Mouse (Mus musculus) cerebellum, postnatal 25 days (tissue): ENCODE measurements around the gene Bag5.
"Not testable (repeated sequence)": the region's sequence is repeated elsewhere in the genome, so short reads cannot be mapped to it uniquely, and the experiment has no call there.

Experiments
- DNase-seq, 2 experiments: peaks; one replicate each; pipeline ENCODE4 v3.0.0; 2021; ENCODE audit warnings: mixed read lengths in 2 of 2

The Bag5 gene

DNA sequence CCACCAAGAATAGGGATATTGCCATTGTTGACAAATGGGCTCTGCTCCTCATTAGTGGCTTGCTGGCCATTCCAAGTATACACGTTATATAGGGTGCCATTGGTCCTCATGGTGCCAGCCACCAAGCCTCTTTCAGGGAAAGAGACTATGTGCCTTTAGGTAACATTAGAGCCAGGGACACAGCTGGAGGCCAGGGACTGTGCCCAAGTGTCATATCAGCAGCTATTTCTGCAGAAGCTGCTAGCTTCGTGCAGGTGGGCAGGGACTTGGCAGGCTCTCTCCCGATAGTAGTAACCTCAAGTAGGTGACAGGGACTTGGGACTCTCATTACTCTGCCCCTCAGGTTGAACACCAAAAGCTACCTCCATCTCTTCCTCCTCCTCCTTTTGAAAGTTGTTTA is 21.9 kb upstream of the Bag5 start:
- DNase-seq, result peak in 1 of 2 experiments; percentile 57

DNA sequence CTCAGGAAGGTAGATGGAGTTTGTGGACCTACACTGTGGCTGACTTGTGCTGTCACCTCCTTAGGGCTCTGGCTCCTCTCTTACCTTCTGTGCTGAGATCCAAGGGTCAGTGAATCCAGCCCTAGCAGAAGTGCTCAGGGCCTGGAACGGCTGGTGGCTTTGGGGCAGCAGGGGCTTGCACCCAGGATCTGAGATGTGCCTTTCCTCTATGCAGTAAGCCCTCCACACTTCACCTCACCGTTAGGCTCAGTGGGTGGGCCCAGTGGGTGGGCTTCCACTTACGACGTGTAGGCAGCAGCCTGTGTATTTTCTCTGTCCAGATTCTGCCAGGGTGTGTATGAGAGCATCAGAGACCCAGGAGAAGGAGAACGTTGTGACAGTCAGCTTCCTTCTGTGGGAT is 19.9 kb upstream of the Bag5 start:
- peak in 1 of 2 experiments; percentile 58 for DNase-seq

- peak; percentile 95 to 97 for DNase-seq
These were observed 19.1 kb upstream of the Bag5 start for GRCm38 (mm10) chr12:111731822-111732807.

- DNase-seq, result no peak
These were observed 14.9 kb upstream of the Bag5 start for GRCm38 (mm10) chr12:111727956-111728355.

DNA sequence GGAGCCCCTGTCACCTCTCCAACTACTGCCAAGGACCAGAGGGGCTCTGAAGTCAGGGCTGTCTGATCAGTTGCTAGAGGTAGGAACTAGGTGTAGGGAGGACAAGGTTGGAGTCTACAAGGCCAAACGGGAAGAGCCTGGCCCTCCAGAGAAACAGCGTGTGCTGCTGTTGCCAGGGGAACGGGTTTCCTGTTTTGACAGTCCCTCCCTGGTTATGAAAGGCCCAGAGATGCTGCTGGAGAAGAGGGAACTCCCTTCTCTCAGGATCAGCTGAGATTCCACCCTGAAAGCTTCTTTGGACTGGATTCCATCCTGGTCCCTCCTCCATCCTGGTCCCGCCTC is 13.0 kb upstream of the Bag5 start:
- peak; percentile 42 to 56 for DNase-seq

GRCm38 (mm10) chr12:111725338-111726121 is 12.5 kb upstream of the Bag5 start:
- peak; percentile 48 to 59 for DNase-seq

GRCm38 (mm10) chr12:111724638-111725337 is 11.7 kb upstream of the Bag5 start:
- DNase-seq, result peak; percentile 79 to 82

- peak; percentile 66 to 86 for DNase-seq
These were observed 9.6 kb upstream of the Bag5 start for GRCm38 (mm10) chr12:111722654-111723053.

DNA sequence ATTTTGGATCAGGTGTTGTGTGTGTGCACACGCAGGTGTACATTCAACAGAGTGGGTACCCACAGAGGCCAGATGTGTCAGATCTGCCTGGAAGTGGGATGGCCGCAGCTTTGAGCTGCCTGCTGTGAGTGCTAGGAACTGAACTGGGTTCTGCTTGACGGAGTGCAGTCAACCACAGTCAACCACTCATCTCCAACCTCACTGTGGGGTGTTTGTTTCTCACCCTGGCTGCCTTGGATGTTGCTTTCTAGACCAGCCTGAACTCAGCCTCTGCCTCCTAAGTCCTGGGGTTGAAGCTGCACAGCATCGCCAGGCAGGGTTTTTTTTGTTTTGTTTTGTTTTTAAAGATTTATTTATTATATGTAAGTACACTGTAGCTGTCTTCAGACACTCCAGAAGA is 7.2 kb upstream of the Bag5 start:
- no peak for DNase-seq

GRCm38 (mm10) chr12:111718656-111719055 is 5.6 kb upstream of the Bag5 start:
- peak; percentile 81 to 82 for DNase-seq

- DNase-seq, result no peak
These were observed 3.4 kb upstream of the Bag5 start for GRCm38 (mm10) chr12:111716505-111716904.

DNA sequence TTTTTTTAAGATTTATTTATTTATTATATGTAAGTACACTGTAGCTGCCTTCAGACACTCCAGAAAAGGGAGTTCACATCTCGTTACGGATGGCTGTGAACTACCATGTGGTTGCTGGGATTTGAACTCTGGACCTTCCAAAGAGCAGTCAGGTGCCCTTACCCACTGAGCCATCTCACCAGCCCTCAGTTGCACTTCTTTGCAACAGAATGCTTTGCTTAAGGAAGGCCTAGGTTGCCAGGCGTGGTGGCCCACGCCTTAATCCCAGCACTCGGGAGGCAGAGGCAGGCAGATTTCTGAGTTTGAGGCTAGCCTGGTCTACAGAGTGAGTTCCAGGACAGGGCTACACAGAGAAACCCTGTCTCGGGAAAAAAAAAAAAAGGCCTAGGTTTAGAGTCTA is 823 bp upstream of the Bag5 start:
- not testable (repeated sequence) for DNase-seq

DNA sequence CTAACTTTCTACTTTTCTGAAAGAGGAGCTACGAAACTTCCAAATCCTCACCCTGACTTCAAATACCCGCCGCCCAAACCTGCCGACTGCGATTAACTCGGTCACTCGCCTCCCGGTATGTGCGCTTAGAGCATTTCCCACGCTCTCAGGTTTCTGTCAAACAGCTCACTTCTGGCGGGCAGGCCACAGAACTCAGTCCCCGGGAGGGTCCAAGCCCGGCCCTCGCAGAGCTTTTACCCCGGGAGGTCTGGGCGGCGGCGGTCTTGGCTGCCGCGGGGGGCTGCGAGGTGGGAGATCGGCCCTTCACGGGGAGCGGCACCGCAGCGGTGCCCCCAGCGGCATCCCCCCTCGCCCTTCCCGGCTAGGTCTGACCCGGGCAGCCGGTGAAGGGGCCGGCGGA is 581 bp downstream of the Bag5 start:
- no peak for DNase-seq

DNA sequence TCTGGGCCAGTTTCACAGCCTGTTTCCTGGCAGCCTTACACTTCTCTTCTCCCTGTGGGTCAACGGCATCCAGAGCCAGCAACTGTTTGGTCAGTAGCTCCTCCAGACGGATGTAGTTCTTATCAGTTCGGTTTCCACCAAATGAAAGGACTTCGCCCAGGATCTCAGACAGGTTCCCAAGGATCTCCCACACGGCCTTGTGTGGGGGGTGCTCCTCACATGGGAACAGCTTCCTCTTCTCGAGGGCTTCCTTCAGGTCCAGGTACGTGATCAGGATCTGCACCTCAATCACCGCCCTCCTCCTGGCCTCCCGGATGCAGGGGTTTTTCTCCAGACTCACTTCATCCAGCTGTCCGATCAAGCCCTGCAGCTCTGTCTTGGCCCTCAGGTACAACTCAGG is 3.0 kb downstream of the Bag5 start:
- no peak for DNase-seq

DNA sequence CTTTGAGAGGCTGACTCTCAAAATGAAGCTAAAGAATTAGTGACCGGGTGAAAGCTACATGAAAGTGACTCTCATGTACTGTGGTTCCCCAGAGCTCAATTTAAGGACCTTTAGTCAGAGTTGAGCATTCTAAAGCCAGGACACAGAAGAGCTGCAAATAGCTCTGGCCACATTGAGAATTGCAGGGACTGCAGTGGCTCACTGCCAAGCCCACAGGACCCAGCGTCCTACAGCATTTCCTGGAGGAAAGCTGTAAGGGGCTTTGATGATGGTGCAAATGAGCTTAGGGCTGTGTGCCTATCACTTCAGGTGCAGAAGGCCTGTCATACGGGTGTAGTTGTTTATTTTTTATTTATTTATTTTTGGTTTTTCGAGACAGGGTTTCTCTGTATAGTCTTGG is 4.9 kb downstream of the Bag5 start:
- DNase-seq, result peak in 1 of 2 experiments; percentile 11

GRCm38 (mm10) chr12:111705186-111705973 is 7.7 kb downstream of the Bag5 start:
- peak; percentile 33 to 50 for DNase-seq

DNA sequence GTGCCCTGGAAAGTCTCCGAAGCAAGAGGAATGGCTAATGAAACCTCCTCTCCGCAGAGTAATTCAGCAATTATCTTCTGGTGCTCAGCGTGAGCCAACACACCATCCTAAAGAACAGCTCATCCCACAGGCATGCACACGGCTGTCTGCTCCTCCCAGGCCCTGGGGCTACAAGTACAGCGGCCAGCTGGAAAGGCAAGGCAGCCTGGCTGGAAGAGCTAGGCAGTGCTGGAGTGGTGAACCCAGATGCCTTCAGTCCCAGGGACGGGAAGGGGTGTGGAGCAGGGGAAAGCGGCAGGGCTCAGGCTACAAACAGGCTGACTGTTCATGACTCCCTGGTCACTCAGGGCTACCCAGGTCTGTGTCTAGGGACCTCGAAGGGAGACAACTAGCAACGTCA is 8.4 kb downstream of the Bag5 start:
- DNase-seq, result peak in 1 of 2 experiments; percentile 12

DNA sequence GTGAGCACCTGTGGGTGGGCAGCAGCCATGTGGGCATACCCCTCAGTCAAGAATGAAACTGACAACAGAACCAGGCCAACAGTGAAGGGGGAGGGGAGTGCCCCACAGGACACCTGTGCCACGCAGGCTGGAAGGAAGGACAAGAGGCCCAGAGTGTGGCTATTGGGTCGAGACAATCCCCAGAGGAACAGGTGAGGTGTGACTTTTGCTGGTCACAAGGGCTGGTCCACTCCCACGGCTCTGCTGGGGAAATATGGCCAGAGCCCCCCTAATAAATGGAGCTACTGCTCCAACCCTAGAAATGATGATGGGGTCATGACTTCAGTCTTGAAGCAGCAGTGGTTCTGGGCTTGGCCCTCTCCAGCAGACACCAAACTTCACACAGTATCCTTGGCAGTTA is 9.8 kb downstream of the Bag5 start:
- DNase-seq, result no peak

DNA sequence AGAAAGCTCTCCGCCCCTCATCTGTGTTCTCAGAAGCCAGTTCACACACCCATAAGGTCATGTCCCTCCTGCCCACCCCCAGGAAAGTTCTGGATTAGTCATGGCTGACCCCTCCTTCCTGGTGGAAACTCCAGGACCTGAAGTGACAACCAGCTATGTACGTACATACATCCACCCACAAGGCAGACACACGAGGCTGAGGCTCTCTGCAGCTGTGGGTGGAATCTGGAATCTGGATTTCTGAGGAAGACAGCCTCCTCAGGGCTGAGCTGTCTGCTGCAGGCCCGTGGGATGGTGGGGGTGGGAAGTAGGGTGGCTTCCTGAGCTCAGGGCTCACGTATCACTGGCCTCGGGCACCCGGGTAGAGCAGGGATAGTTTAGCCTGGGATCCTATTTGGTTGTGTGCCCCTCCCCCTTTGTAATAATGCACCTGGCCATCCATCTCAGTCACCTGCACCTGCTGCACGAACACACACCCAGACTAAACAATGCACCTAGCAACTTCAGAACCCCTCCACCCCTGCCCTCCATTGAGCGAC is 12.1 kb downstream of the Bag5 start:
- DNase-seq, result no peak

DNA sequence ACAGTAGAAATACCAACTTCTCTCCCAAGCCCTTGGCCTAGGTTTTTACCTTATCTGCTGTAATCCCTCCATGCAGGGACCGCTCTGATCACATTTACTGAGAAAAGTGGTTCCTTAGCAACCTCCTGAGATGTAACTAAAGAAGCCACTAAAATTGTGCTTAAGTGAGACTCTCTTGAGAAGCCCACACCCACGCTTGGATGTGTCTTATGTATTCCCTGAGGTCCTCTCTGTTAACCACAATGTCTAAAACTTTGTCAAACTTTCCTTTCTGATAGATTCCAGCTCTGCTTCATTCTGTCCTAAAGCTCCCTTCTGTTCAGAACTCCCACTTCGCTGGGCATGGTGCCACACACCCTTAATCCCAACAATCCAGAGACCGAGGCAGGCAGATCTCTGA is 13.5 kb downstream of the Bag5 start:
- DNase-seq, result no peak

GRCm38 (mm10) chr12:111698346-111698913 is 14.6 kb downstream of the Bag5 start:
- peak; percentile 75 to 78 for DNase-seq

GRCm38 (mm10) chr12:111697708-111698107 is 15.3 kb downstream of the Bag5 start:
- DNase-seq, result no peak
